Mouse (Mus musculus) intestine, postnatal 0 days (tissue): ENCODE measurements around the gene Naa20. TPM values are rescaled to one million over a fixed set of nuclear protein-coding genes. Genes with fewer than 3 reads are reported as not detected.
A peak's percentile ranks its signal among the peaks of the same experiment; 100 is the strongest.

Experiments used
- ATAC-seq: fragments of 200-750 bp; cut with Nextera tagmentation; 2 replicates; pipeline ENCODE4 v1.8.0; 2017; ENCODE audit warnings: mild to moderate bottlenecking, moderate TSS enrichment, moderate library complexity
- H3K27ac ChIP-seq: fragments of 300-500 bp; sonication (generic); 2 replicates; pipeline ENCODE4 v1.5.1; 2014; ENCODE audit warnings: mild to moderate bottlenecking, low read depth, low read length, moderate library complexity
- H3K27me3 ChIP-seq: fragments of 300-500 bp; sonication (generic); replicated peaks from 2 replicates; pipeline ENCODE4 v1.6.1; 2014; ENCODE audit warnings: low read length, mixed read lengths; ENCODE audit not compliant: control insufficient read depth, insufficient read depth
- H3K36me3 ChIP-seq: fragments of 300-500 bp; sonication (generic); 2 replicates; pipeline ENCODE4 v1.6.1; 2014; ENCODE audit warnings: mild to moderate bottlenecking, moderate library complexity; ENCODE audit not compliant: control insufficient read depth, insufficient read depth
- H3K4me1 ChIP-seq: fragments of 300-500 bp; sonication (generic); replicated peaks from 2 replicates; pipeline ENCODE4 v1.6.1; 2014; ENCODE audit warnings: antibody characterized with exemption, low read length, mixed read lengths; ENCODE audit not compliant: control insufficient read depth, insufficient read depth
- H3K4me2 ChIP-seq: fragments of 300-500 bp; sonication (generic); replicated peaks from 2 replicates; pipeline ENCODE4 v1.6.1; 2014; ENCODE audit warnings: low read depth, mild to moderate bottlenecking, moderate library complexity
- H3K4me3 ChIP-seq: fragments of 300-500 bp; sonication (generic); 2 replicates; pipeline ENCODE4 v1.5.1; 2014; ENCODE audit warnings: low read depth, low read length
- H3K9ac ChIP-seq: fragments of 300-500 bp; sonication (generic); 2 replicates; pipeline ENCODE4 v1.6.1; 2014; ENCODE audit warnings: mild to moderate bottlenecking, low read depth, low read length
- H3K9me3 ChIP-seq: fragments of 300-500 bp; sonication (generic); 2 replicates; pipeline ENCODE4 v1.6.1; 2016; ENCODE audit warnings: mixed run types; ENCODE audit not compliant: control insufficient read depth
- CTCF ChIP-seq: sonication (generic); IDR thresholded peaks from 2 replicates; pipeline ENCODE4 v1.5.1; 2016; ENCODE audit warnings: low read depth, mild to moderate bottlenecking, control low read depth, antibody characterized with exemption, moderate library complexity
- WGBS: fragments of 180-500 bp; shearing (Covaris S2); extraction: QIAGEN DNeasy Blood & Tissue Kit; methylation state at CpG from one replicate; pipeline ENCODE4 v1.1.7; 2014; 5-methylcytosine and 5-hydroxymethylcytosine counted together
- polyA plus RNA-seq: library from polyadenylated mRNA; unstranded; fragments of >200 nt; fragmentation: Nextera tagmentation; extraction: Ambion mirVana; gene quantifications from 2 replicates; pipeline ENCODE4 v1.2.1, GENCODE M21; 2015

Gene Naa20
- polyA plus RNA-seq, 1 experiment from 2014 or later = 106 TPM

DNA sequence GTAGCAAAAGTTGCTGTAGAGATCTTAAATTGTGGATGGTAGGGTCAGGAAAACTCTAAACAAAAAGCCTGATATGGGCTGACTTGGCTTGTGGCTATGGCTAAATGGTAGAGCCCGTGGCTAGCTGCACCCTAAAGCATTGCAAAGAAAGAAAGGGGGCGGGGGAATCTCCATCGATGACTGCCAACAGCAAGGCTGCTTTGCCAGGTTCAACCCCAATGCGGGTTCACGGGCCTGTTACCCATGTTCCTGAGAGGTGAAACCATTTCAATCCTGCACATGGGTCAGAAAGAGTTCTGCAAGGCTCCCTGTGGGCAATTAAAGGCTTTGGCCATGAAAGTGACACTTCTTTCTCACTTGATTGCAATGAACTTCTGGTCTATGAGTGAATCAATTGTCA lies 20.0 kb upstream of the Naa20 start:
- Histone ChIP-seq H3K9ac (no peak overlapping the region), H3K27ac (no peak overlapping the region)
- no peak for TF ChIP-seq CTCF

DNA sequence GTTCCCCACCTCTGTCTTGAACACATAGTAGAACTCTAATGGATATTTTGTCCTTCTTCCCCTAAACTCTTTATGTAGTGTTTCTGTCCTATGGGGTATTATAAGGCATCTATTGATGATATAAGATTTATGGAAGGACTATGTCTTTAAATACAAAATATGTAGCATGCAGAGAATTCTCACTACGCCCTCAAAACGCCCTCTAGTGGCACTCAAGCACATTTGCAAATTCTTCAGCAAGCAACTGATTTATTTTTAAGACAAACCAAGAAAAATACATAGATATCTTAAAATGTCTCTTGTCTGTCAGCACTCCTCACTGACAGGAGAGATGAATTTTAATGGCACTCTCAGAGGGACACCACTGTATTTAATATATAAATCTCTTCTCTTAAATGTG lies 19.5 kb upstream of the Naa20 start:
- ATAC-seq = no peak

More for the DNA sequence above, 20.0 kb upstream of the Naa20 start:
- H3K27me3 ChIP-seq = no peaks in the 10 kb centered on the region
- 91% methylated on average over 5 of the region's 5 CpGs for WGBS
- H3K4me3 ChIP-seq = no peak overlapping the region
- H3K36me3 ChIP-seq = peaks cover 72% of the 10 kb centered on the region
- no peak overlapping the region for H3K4me2 ChIP-seq
- H3K9me3 ChIP-seq = no peaks in the 10 kb centered on the region
- no peak for ATAC-seq
- no peaks in the 10 kb centered on the region; the same call in 1 of the 2 replicates for H3K4me1 ChIP-seq

DNA sequence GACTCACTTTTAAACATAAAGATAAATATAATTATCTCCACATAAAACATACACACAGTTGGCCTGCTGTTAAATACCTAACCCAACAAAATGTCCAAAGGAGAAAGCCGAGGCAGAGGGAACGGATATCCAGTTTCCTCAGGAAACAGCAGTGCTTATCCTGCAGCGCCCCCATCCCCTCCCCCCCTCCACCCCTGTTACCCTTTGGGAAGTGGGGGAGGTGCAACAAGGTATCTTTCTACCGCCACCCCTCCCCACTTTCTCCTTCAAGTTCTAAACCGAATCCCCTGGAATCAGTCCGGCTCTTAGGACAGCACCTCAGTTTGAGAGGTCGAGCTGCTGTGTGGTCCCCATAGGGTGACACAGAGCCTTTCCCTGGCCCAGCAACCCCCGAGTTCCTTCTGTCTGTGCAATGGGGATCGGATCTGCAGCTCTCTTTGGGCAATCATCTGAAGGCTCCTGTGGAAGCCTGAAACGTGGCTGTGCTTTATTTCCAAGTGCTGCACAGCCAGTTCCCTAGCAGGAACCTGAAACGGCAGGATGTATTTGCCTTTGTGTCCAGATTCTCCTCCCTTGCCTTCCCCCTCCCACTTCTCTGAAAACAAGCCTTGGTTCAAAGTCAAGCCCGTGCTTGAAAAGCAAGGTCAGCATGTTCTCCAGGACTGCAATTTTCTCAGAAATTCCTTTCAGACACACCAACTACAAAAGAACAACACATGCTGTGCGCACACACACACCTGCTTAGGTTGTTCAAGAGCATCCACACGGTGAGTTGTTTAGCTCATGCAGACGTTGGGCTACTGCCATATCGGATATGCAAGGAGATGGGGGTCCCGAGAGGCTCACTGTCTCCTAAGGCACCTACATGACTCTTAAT lies 17.6 kb upstream of the Naa20 start:
- Histone ChIP-seq H3K9ac (no peak overlapping the region), H3K4me2 (no peak overlapping the region), H3K27me3 (no peaks in the 10 kb centered on the region), H3K27ac (peak overlapping the region; percentile 57; the same call in 1 of the 2 replicates), H3K36me3 (peaks cover 50% of the 10 kb centered on the region), H3K4me1 (no peaks in the 10 kb centered on the region; the same call in 1 of the 2 replicates), H3K4me3 (no peak overlapping the region), H3K9me3 (no peaks in the 10 kb centered on the region)
- no peak for ATAC-seq
- WGBS = 47% methylated on average over 17 of the region's 17 CpGs
- no peak for TF ChIP-seq CTCF

More for the DNA sequence above, 19.5 kb upstream of the Naa20 start:
- no peak overlapping the region for H3K4me3 ChIP-seq
- no peaks in the 10 kb centered on the region for H3K9me3 ChIP-seq
- H3K4me1 ChIP-seq = no peaks in the 10 kb centered on the region; the same call in 1 of the 2 replicates
- no peak overlapping the region for H3K9ac ChIP-seq
- WGBS = 22% methylated on average over 2 of the region's 2 CpGs
- H3K27me3 ChIP-seq = no peaks in the 10 kb centered on the region
- H3K27ac ChIP-seq = no peak overlapping the region
- H3K4me2 ChIP-seq = no peak overlapping the region
- peak; percentile 79 for TF ChIP-seq CTCF
- H3K36me3 ChIP-seq = peaks cover 68% of the 10 kb centered on the region

DNA sequence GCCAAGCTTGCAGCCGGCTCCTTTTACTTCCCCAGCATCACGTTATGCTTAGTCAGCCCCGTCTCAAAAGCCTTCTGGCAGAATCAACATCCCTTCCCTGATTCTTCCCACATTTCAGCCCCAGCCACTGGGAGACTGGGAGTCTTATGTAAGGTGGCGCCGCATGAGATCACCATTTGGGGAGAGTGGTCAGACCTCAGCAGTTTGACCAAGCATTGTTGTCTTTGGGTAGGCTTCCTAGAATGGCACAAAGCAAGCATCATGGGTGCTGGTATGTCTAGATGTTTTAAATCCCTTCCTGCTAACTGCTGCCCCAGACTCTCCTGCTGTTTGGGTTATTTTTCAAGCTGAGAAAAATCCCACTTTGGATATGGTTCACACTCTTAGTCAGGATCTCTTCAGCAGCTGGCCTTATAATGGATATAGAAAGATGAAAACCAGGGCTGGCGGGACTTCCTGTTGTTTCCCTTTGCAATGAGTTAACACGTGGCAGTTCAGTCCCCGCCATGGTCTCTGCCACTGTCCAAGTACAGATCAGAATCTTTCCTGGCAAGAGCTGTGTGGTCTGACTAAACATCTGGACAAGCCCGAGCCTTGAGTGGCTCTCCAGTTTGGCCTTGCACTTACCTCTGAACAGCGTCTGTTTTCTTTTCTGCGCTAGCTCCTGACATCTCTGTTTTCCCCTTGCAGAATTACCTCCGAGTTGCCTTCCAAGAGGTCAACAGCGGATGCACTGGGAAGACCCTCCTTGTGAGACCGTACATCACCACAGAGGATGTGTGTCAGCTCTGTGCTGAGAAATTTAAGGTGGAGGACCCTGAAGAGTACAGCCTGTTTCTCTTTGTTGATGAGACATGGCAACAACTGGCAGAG lies 16.8 kb upstream of the Naa20 start:
- Histone ChIP-seq H3K36me3 (peaks cover 42% of the 10 kb centered on the region), H3K4me1 (no peaks in the 10 kb centered on the region; the same call in 1 of the 2 replicates), H3K27me3 (no peaks in the 10 kb centered on the region), H3K4me3 (no peak overlapping the region), H3K9me3 (no peaks in the 10 kb centered on the region), H3K4me2 (no peak overlapping the region), H3K27ac (peak overlapping the region; percentile 57; the same call in 1 of the 2 replicates), H3K9ac (no peak overlapping the region)
- no peak for ATAC-seq
- no peak for TF ChIP-seq CTCF
- 60% methylated on average over 14 of the region's 14 CpGs for WGBS

DNA sequence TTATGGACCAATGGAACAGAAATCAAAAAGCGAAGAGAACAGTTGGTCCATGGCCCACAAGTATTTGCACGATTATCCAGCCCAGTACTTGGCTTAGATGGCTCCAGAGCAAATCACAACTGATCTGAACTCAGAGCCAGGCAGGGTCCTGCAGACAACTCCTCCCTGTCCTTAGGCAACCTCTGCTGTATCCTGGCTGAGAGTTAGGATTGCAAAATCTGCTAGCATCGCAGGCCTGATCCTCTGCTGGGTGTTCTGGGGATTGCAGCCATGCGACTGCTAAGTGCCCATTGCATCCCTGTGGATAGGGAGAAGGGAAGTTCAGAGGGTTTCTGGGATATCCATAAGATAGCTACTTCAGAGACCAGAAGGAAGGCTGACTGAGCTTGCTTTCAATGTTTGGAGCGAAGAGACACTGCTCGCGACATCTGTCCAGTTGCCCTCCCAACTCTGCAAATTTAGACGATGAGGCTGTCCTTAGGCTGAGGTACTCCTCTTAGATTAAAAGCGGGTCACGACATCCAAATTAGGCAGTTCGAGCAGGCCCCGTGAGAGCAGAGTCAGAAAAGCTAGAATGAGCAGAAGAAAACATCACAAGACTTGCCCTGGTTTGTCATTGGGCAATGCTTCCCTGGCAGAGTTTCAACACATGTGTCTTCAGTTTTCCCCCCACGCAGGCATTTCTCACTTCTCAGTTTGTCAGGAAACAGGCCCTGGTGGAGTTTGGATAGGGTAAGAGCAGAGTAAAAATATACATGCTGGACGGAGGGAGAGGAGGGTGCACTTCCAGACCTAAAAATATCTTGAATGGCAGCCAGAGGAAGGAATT lies 13.7 kb upstream of the Naa20 start:
- Histone ChIP-seq H3K9ac (no peak overlapping the region), H3K4me1 (no peaks in the 10 kb centered on the region; the same call in 1 of the 2 replicates), H3K36me3 (peaks cover 33% of the 10 kb centered on the region), H3K4me3 (no peak overlapping the region), H3K4me2 (no peak overlapping the region), H3K9me3 (no peaks in the 10 kb centered on the region), H3K27me3 (no peaks in the 10 kb centered on the region), H3K27ac (peak overlapping the region; percentile 30)
- peak; percentile 59 for ATAC-seq
- WGBS = 60% methylated on average over 14 of the region's 14 CpGs
- TF ChIP-seq CTCF = peak; percentile 76
